Mouse (Mus musculus): Measurements from ENCODE around the gene Hmx2. TPM values are rescaled to one million over a fixed set of nuclear protein-coding genes. Genes with fewer than 3 reads are reported as not detected.

Hmx2 gene
- total RNA-seq, 2 experiments from 2014 or later: not detected

DNA sequence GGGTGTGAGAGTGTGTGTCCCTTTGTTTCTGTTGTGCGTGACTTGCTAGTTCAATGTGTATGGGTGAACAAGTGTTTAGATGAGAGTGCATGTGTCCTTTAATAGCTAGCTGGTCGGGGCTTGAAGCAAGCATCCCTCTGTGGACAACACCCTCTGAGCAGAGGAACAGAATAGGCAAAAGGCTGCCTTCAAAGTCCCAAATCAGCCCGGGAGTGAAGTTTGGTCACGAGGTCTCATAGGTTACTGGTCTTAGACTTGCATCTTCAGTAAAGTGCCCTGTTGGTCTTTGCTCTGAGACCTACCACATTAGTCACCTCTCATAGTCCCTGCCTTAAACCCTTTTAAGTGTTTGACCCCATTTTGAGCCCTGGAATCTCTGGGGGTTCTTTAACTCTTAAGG is 2.9 kb downstream of the Hmx2 start:
- TF ChIP-seq CTCF (conservative IDR thresholded peaks at IDR 0.05): no peak
- Histone ChIP-seq H3K4me3 (no peak overlapping the region), H3K27ac (no peak overlapping the region)
- DNase-seq (ENCODE audit: low spot score in 2 of 2): no peak

DNA sequence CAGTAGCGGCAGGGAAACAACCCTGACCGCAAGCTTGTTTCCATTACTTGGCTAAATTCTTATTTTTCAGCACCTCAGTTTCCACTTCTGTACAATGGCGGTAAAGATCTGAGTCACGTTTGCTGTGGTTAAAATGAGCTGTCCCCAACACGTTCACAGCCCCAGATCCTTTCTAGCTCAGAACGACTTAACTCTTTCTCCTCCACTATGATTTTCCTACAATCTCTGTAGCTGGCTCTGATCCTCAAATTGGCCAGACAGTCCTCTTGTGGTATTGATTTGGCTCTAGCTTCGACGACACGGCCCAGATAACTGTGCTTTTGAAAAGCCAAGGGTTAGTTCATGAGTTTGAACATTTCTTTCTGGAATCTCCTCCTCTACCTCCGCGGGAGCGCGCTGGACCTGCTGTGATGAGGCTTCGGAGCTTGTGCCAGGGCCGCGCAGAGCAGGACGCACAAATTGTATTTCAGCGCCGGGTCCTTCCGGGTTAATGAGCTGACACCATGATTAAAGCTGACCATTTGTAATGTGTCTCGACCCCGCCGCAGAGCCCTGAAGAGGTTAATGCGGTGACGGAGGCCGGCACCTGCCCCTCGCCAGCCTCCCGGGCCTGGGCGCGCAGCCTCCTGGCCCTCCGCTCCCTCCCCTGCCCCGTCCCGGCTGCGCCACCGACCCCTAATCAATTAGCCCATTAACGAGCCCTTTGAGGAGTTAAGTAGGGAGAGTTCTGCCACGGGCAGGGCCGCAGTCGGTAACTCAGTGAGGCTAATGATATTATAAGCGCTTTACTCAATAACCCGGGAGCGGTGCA is 3.6 kb downstream of the Hmx2 start:
- no peak overlapping the region for H3K4me3 ChIP-seq
- TF ChIP-seq CTCF (conservative IDR thresholded peaks at IDR 0.05): no peak
- H3K27ac ChIP-seq: no peak overlapping the region
- no peak for DNase-seq (ENCODE audit: low spot score in 2 of 2)

DNA sequence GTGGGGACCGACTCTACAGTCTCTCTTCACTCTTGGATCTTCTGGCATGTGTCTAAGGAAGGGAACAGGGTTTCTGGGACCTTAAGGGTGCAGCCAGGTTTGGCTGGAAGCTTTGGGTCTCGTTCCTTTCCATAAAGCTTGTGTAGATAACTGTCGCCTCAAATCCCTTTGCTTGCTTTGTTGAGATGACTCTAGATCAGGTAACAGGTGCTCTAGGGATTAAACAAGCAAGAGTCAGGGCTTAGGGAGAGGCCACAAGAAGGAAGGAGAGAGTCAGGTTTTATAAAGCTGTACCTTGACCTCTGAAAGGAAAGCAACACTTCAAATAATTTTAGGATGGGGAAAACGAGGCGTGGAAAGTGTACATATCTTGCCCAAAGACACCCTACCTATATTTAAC is 4.2 kb downstream of the Hmx2 start:
- no peak overlapping the region for H3K4me3 ChIP-seq
- no peak for TF ChIP-seq CTCF (conservative IDR thresholded peaks at IDR 0.05)
- DNase-seq (ENCODE audit: low spot score in 2 of 2): no peak
- H3K27ac ChIP-seq: no peak overlapping the region

GRCm38 (mm10) chr7:131553771-131554175 is 5.2 kb downstream of the Hmx2 start:
- Histone ChIP-seq H3K27ac (no peak overlapping the region), H3K4me3 (no peak overlapping the region)
- no peak for DNase-seq (ENCODE audit: low spot score in 2 of 2)
- no peak for TF ChIP-seq CTCF (conservative IDR thresholded peaks at IDR 0.05)

DNA sequence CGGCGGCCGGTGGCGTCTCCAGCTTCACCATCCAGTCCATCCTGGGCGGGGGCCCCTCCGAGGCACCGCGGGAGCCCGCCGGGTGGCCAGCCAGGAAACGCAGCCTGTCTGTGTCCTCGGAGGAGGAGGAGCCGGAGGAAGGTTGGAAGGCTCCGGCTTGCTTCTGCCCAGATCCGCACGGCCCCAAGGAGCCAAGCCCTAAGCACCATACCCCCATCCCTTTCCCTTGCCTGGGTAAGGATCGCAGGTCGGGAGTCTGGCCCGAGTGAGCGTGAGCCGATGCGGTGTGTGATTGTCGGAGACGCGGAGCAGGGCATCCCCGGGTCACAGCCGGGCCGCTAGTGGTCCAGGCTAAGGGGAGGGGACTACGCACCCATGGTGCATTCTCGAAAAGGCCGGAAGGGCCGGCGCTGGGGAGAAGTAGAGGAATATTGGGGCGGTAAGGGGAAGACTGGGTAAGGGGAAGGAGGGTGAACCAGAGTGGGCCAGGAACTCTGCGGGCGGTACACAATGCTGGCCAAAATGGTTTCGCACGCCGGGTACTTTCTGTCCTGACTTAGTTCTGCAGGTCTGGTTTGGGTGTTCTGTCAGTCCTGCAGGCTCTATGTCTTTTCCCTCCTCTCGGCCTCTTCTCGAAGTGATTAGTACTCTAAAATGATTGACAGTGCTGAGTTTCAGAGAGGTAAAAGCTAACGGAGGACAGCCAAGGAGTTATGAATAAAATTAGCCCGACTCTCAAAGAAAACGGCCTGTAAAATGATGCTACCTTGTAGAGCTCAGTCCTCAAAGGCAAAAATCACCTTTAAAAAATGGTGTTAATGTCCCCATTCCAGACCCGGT is 6.0 kb downstream of the Hmx2 start:
- H3K4me3 ChIP-seq: no peak overlapping the region; the same call in 1 of the 2 replicates
- DNase-seq (ENCODE audit: low spot score in 2 of 2): no peak
- no peak overlapping the region for H3K27ac ChIP-seq
- no peak for TF ChIP-seq CTCF (conservative IDR thresholded peaks at IDR 0.05)

GRCm38 (mm10) chr7:131555301-131556081 is 6.9 kb downstream of the Hmx2 start:
- DNase-seq (ENCODE audit: low spot score in 2 of 2): no peak
- Histone ChIP-seq H3K4me3 (peak overlapping the region; percentile 13; the same call in 1 of the 2 replicates), H3K27ac (no peak overlapping the region)
- TF ChIP-seq CTCF (conservative IDR thresholded peaks at IDR 0.05): peak; percentile 26

- no peak for TF ChIP-seq CTCF (conservative IDR thresholded peaks at IDR 0.05)
- no peak overlapping the region for H3K4me3 ChIP-seq
- no peak overlapping the region for H3K27ac ChIP-seq
- no peak for DNase-seq (ENCODE audit: low spot score in 2 of 2)
These were observed 7.5 kb downstream of the Hmx2 start for GRCm38 (mm10) chr7:131556116-131556515.

GRCm38 (mm10) chr7:131556541-131557271 is 8.1 kb downstream of the Hmx2 start:
- no peak for TF ChIP-seq CTCF (conservative IDR thresholded peaks at IDR 0.05)
- no peak overlapping the region for H3K4me3 ChIP-seq
- no peak overlapping the region for H3K27ac ChIP-seq
- no peak for DNase-seq (ENCODE audit: low spot score in 2 of 2)

GRCm38 (mm10) chr7:131557751-131558150 is 9.2 kb downstream of the Hmx2 start:
- no peak for DNase-seq (ENCODE audit: low spot score in 2 of 2)
- TF ChIP-seq CTCF (conservative IDR thresholded peaks at IDR 0.05): no peak
- no peak overlapping the region for H3K27ac ChIP-seq
- H3K4me3 ChIP-seq: no peak overlapping the region

DNA sequence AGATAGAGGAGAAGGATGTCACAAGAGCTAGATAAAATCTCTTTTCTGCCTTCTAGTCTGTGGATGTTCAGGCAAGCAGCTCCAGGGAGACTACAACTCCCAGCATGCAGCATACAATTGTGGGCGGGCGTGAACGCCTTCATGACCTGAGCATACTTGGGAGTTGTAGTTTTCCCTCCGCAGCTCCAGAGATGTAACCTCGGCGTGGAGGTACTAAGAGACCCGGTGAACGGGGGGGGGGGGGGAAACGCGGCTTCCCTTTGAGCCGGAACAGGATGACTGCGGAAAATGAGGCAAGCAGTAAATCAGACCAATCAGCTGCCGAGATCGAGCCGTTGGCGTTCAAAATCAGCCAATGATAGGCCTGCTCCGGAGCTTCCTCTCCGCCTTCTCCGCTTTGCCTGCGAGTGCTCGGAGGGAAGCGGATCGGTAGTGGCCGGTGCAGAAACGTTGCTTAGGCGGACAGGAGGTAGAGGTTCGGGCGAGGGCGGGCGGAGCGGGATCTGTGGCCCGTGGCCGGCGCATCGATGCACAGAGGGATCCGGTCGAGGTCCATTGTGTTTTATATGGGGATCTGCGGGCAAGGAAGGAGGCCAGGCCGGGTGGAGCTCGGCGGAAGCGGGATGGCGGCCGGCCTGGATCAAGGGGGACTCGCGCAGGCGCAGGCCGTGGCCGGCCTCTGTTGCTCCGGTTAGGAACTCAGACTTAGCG is 11.6 kb downstream of the Hmx2 start, which contains the start of gene Bub3:
Bub3 (plus strand) TSS at position 237 of the 711 bp plus-strand sequence.
- peak; percentile 88 to 95 for DNase-seq (ENCODE audit: low spot score in 2 of 2)
- TF ChIP-seq CTCF (conservative IDR thresholded peaks at IDR 0.05): no peak
- peak within 1 kb of the TSS; percentile 88 for H3K4me3 ChIP-seq
- H3K27ac ChIP-seq: peak within 1 kb of the TSS; percentile 98

- no peak for DNase-seq (ENCODE audit: low spot score in 2 of 2)
- peak overlapping the region; percentile 88 for H3K4me3 ChIP-seq
- TF ChIP-seq CTCF (conservative IDR thresholded peaks at IDR 0.05): no peak
- peak overlapping the region; percentile 98 for H3K27ac ChIP-seq
These were observed 12.1 kb downstream of the Hmx2 start for GRCm38 (mm10) chr7:131560697-131561042.

DNA sequence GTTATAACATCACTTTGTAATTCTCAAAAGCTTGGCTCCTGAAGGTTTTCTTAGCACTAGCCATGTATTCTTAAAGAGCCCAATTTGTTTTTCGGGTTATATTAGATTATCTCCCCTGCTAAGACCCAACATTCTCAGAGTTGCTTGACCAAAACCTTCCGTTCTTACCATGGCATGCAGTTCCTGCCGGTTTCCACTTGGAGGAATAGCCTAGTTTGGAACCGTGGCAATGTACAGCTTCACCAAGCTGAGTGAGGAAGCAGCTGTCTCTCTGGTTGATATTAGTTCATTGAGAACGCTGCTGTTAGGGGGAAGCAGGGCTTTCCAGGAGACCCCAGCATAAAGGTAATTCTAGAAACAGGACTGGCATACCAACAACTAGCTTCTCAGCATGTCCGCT is 26.7 kb downstream of the Hmx2 start:
- peak; percentile 67 for TF ChIP-seq CTCF (conservative IDR thresholded peaks at IDR 0.05)
- Histone ChIP-seq H3K27ac (no peak overlapping the region), H3K4me3 (no peak overlapping the region)
- DNase-seq (ENCODE audit: low spot score in 2 of 2): no peak
